26 mouse cellular contexts compared by ENCODE assay signal in genomic region chr5:46986519-46986918, GRCm38 (mm10).
"Had no signal": no experiment of that assay in that cellular context is flagged by ENCODE, and none has a peak within 500 bp of the region (broad histone marks: within the 10 kb centered on the region; RNA-seq: fewer than 3 reads in every experiment).

No protein-coding gene starts in this region.

- H3K4me3 ChIP-seq: embryonic facial prominence, embryonic 10.5 days; embryonic facial prominence, embryonic 12.5 days; embryonic facial prominence, embryonic 13.5 days; embryonic facial prominence, embryonic 15.5 days; erythroblast, embryonic 14.5 days; forebrain, embryonic 10.5 days; forebrain, embryonic 12.5 days; forebrain, embryonic 13.5 days; forebrain, embryonic 15.5 days; gastrocnemius, adult 2 months; heart, adult 2 months had no signal

- H3K36me3 ChIP-seq: embryonic facial prominence, embryonic 10.5 days; embryonic facial prominence, embryonic 12.5 days; embryonic facial prominence, embryonic 13.5 days; embryonic facial prominence, embryonic 15.5 days; forebrain, embryonic 10.5 days; forebrain, embryonic 12.5 days; forebrain, embryonic 15.5 days had no signal

- H3K4me2 ChIP-seq: embryonic facial prominence, embryonic 12.5 days; embryonic facial prominence, embryonic 13.5 days; embryonic facial prominence, embryonic 15.5 days; forebrain, embryonic 12.5 days; forebrain, embryonic 13.5 days; forebrain, embryonic 15.5 days had no signal

- H3K27me3 ChIP-seq: embryonic facial prominence, embryonic 12.5 days; embryonic facial prominence, embryonic 13.5 days; embryonic facial prominence, embryonic 15.5 days; forebrain, embryonic 12.5 days; forebrain, embryonic 13.5 days; forebrain, embryonic 15.5 days had no signal

- DNase-seq: cerebellum, adult 8-10 months; cerebellum, adult 9-10 months; cerebellum, adult 9-11 months; cerebellum, postnatal 10 days; cerebellum, postnatal 14 days; cerebellum, postnatal 25 days; cerebellum, postnatal 36 days; embryo, embryonic 11 days; forebrain, postnatal 0 days; gastrocnemius, adult 2 months; gastrocnemius, postnatal 10 days; gastrocnemius, postnatal 14 days; gastrocnemius, postnatal 25 days; gastrocnemius, postnatal 36 days; heart, adult 11 months; heart, adult 18-20 months; heart, adult 2 months had no signal
